Mouse (Mus musculus): Measurements from ENCODE around the gene Rasl10a.

DNA sequence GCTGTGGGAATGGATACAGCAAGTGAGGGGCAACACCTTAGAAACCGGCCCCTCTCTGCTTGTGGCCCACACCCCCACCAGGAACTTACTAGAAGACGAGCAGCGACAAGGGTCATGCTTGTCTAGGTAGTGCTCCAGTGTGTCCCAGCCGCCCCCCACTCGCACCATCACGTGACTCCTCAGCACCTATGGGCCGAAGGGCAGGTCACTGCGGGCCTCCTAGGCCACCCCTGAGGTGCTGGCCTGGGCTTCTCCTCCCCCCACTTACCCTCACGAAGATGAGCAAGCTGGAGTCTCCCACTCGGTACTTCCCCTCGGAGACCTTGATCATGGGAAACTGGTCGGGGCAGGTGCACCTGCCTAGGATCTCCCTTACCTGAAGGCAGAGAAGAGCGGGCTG, 4.4 kb downstream of the Rasl10a start:
- TF ChIP-seq CTCF (IDR thresholded peaks at IDR 0.05; ENCODE audit: control insufficient read depth, insufficient read depth, low read length) (no peak), POLR2A (IDR thresholded peaks at IDR 0.05; ENCODE audit: borderline replicate concordance, control insufficient read depth, low read depth, low read length) (no peak)

All from bone marrow, adult 2 months (tissue).